Mouse (Mus musculus) embryo, embryonic 10 days (tissue): ENCODE measurements around the gene Krtap4-1.

Experiments
- DNase-seq: peaks from one replicate; pipeline ENCODE4 v3.0.0-alpha.2; 2015; ENCODE audit warnings: low spot score

The Krtap4-1 gene

GRCm38 (mm10) chr11:99583245-99583704, 44.8 kb downstream of the Krtap4-1 start, which contains the start of gene Krtap1-4:
Gene Krtap1-4 (minus strand): TSS chr11:99583654.
- DNase-seq = no peak

DNA sequence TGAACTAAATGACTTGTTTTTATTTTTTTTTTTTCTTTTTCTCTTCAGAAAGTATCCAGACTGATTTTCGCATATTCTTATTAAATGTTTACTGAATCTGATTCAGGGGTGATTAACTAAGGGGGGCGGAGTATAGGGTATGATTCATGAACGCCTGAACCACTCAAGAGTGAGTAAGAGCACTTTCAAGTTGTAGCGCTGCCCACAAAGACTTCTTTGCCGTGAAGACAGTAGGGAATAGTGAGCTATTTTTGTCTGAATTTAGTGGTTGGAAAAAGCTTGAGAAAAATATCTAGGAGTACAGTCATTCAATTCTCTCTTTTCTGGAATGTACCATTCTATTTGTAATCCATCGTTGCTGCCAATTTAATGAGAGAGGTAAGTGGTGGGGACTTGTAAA, 46.5 kb downstream of the Krtap4-1 start:
- DNase-seq = no peak

- DNase-seq = no peak
Observed at GRCm38 (mm10) chr11:99581051-99581450, 47.0 kb downstream of the Krtap4-1 start.

GRCm38 (mm10) chr11:99580636-99581035, 47.4 kb downstream of the Krtap4-1 start, which contains the start of gene Krtap1-5:
Gene Krtap1-5 (minus strand): TSS chr11:99581016.
- DNase-seq = no peak
